9 mouse cellular contexts compared by ENCODE assay signal in the genomic region with DNA sequence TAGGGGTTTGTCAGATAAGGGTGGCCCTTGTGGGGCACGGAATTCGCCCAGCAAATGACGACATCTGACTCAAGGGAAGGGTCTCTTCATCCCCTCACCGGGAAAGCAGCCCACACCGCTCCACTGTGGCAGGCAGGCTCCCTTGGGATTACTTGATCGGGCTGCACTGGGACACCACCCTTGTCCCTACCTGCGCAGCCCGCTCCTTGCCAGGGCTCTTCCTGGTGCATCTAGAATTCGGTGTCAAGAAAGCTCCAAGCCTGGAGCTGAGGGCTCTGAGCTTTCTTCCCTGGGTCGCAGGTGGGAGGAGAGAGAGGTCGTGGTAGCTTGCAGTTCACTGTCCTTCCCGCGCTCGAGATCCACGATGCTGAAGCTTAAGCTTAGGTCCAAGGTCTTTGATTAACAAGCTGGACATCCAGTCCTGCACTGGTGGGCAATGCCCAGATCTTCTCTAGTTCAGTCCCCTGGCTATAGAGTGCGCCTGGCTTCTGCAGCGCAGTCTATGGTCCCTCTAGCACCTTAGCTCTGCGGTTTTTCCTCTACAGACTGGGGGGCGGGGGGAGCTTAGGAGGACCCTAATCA.
DNase-seq lines count a peak whose midpoint lies in the region; ATAC-seq and TF ChIP-seq lines count a peak whose summit lies in the region.
"Had no signal": no experiment of that assay in that cellular context is flagged by ENCODE, and none has a peak within 500 bp of the region (broad histone marks: within the 10 kb centered on the region; RNA-seq: fewer than 3 reads in every experiment).

No protein-coding gene starts in this region.

- no peak for ATAC-seq in kidney, postnatal 0 days (replicated peaks; ENCODE audit: low FRiP score, low read depth)
- ATAC-seq in forebrain, embryonic 11.5 days (replicated peaks; ENCODE audit: low FRiP score): 0 out of 2 replicates have a peak, but pooled peaks have one; percentile 18
- ATAC-seq in intestine, postnatal 0 days: no peak
- peak; percentile 19; the same call in 1 of the 2 replicates for ATAC-seq in neural tube, embryonic 14.5 days (ENCODE audit: low read depth)

- WGBS in kidney, postnatal 0 days: 6% methylated on average over 19 of the region's 19 CpGs
- under 1% methylated on average over 19 of the region's 19 CpGs for WGBS in forebrain, embryonic 11.5 days
- WGBS in intestine, postnatal 0 days: 16% methylated on average over 19 of the region's 19 CpGs
- WGBS in neural tube, embryonic 14.5 days: 3% methylated on average over 19 of the region's 19 CpGs

- no peak for DNase-seq in kidney, postnatal 0 days (ENCODE audit: low spot score)
- DNase-seq in kidney, postnatal 25 days: no peak
- peak; percentile 56 for DNase-seq in forebrain, embryonic 11.5 days (ENCODE audit: low spot score)
- no peak for DNase-seq in urinary bladder, postnatal 10 days (ENCODE audit: low spot score)
- DNase-seq in cerebellum, adult 18-20 months: no peak
- no peak for DNase-seq in spleen, postnatal 10 days (ENCODE audit: low spot score in 2 of 2)

- 0 out of 2 replicates have a peak overlapping the region, but pooled peaks have one; percentile 8 for H3K4me3 ChIP-seq in kidney, postnatal 0 days (replicated peaks; ENCODE audit: low read depth, low read length)
- H3K4me3 ChIP-seq in forebrain, embryonic 11.5 days (ENCODE audit: low read depth, low read length): peak overlapping the region; percentile 42; the same call in 1 of the 2 replicates
- peak overlapping the region; percentile 40; the same call in 1 of the 2 replicates for H3K4me3 ChIP-seq in intestine, postnatal 0 days (ENCODE audit: low read depth, low read length)
- peak overlapping the region; percentile 38; the same call in 1 of the 2 replicates for H3K4me3 ChIP-seq in neural tube, embryonic 14.5 days (ENCODE audit: low read depth, low read length)

- H3K9me3 ChIP-seq in kidney, postnatal 0 days (replicated peaks; ENCODE audit: low read length): no peaks in the 10 kb centered on the region
- H3K9me3 ChIP-seq in forebrain, embryonic 11.5 days (ENCODE audit: control insufficient read depth, low read length): no peaks in the 10 kb centered on the region
- no peaks in the 10 kb centered on the region for H3K9me3 ChIP-seq in intestine, postnatal 0 days (ENCODE audit: control insufficient read depth)
- H3K9me3 ChIP-seq in neural tube, embryonic 14.5 days (ENCODE audit: control insufficient read depth, low read length): no peaks in the 10 kb centered on the region
- H3K9me3 ChIP-seq: G1E had no signal

- peaks cover 8% of the 10 kb centered on the region for H3K4me1 ChIP-seq in kidney, postnatal 0 days (replicated peaks; ENCODE audit: insufficient read depth, low read length)
- H3K4me1 ChIP-seq in forebrain, embryonic 11.5 days (replicated peaks; ENCODE audit: control insufficient read depth, insufficient read depth, low read length): peaks cover 23% of the 10 kb centered on the region
- no peaks in the 10 kb centered on the region for H3K4me1 ChIP-seq in intestine, postnatal 0 days (replicated peaks; ENCODE audit: control insufficient read depth, insufficient read depth, low read length)
- H3K4me1 ChIP-seq in neural tube, embryonic 14.5 days (ENCODE audit: control insufficient read depth, insufficient read depth, low read length): peaks cover 19% of the 10 kb centered on the region

- H3K27ac ChIP-seq in kidney, postnatal 0 days: no peak overlapping the region
- no peak overlapping the region for H3K27ac ChIP-seq in forebrain, embryonic 11.5 days (ENCODE audit: low read depth, low read length)
- H3K27ac ChIP-seq in intestine, postnatal 0 days (ENCODE audit: low read depth, low read length): no peak overlapping the region
- peak overlapping the region; percentile 88; the same call in 1 of the 2 replicates for H3K27ac ChIP-seq in neural tube, embryonic 14.5 days (ENCODE audit: low read depth, low read length)

- no peak for TF ChIP-seq CTCF in kidney, postnatal 0 days (IDR thresholded peaks at IDR 0.05; ENCODE audit: low read depth)
- TF ChIP-seq CTCF in intestine, postnatal 0 days (IDR thresholded peaks at IDR 0.05; ENCODE audit: low read depth): no peak

- H3K4me2 ChIP-seq in kidney, postnatal 0 days (ENCODE audit: low read length): peak overlapping the region; percentile 67
- H3K4me2 ChIP-seq in forebrain, embryonic 11.5 days (ENCODE audit: low read depth, low read length, severe bottlenecking): peak overlapping the region; percentile 71
- H3K4me2 ChIP-seq in intestine, postnatal 0 days (replicated peaks; ENCODE audit: low read depth): peak overlapping the region; percentile 70; the same call in 1 of the 2 replicates
- peak overlapping the region; percentile 62; the same call in 1 of the 2 replicates for H3K4me2 ChIP-seq in neural tube, embryonic 14.5 days (ENCODE audit: low read depth, low read length)

- H3K27me3 ChIP-seq in kidney, postnatal 0 days (ENCODE audit: insufficient read depth, low read length): peaks cover 39% of the 10 kb centered on the region
- H3K27me3 ChIP-seq in forebrain, embryonic 11.5 days (ENCODE audit: control insufficient read depth, insufficient read depth, low read length): peaks cover 26% of the 10 kb centered on the region
- peaks cover 39% of the 10 kb centered on the region for H3K27me3 ChIP-seq in intestine, postnatal 0 days (replicated peaks; ENCODE audit: control insufficient read depth, insufficient read depth, low read length)
- H3K27me3 ChIP-seq in neural tube, embryonic 14.5 days (ENCODE audit: control insufficient read depth, insufficient read depth, low read length): no peaks in the 10 kb centered on the region

- no peak overlapping the region for H3K9ac ChIP-seq in kidney, postnatal 0 days (ENCODE audit: low read depth, low read length)
- H3K9ac ChIP-seq in forebrain, embryonic 11.5 days (ENCODE audit: low read length): 0 out of 2 replicates have a peak overlapping the region, but pooled peaks have one; percentile 30
- H3K9ac ChIP-seq in intestine, postnatal 0 days (ENCODE audit: low read depth, low read length): no peak overlapping the region
- H3K9ac ChIP-seq in neural tube, embryonic 14.5 days (replicated peaks; ENCODE audit: low read depth, low read length): peak overlapping the region; percentile 63; the same call in 1 of the 2 replicates

- no peaks in the 10 kb centered on the region for H3K36me3 ChIP-seq in kidney, postnatal 0 days (ENCODE audit: insufficient read depth, low read length)
- no peaks in the 10 kb centered on the region for H3K36me3 ChIP-seq in forebrain, embryonic 11.5 days (ENCODE audit: control insufficient read depth, insufficient read depth, low read length)
- H3K36me3 ChIP-seq in intestine, postnatal 0 days (ENCODE audit: control insufficient read depth, insufficient read depth): no peaks in the 10 kb centered on the region
- H3K36me3 ChIP-seq in neural tube, embryonic 14.5 days (ENCODE audit: control insufficient read depth, insufficient read depth, low read length): no peaks in the 10 kb centered on the region
- H3K36me3 ChIP-seq: G1E had no signal

Comparison
In these comparisons a context has a peak if more than half of its experiments do, and no peak if none do; other contexts are left out.
1. ATAC-seq: peak in forebrain, embryonic 11.5 days (single experiment) and neural tube, embryonic 14.5 days (single experiment); none in kidney, postnatal 0 days (single experiment) and intestine, postnatal 0 days (single experiment).
2. H3K9ac ChIP-seq: peak in forebrain, embryonic 11.5 days (single experiment) and neural tube, embryonic 14.5 days (single experiment); none in kidney, postnatal 0 days (single experiment) and intestine, postnatal 0 days (single experiment).
3. Peak in every context shown above with its lines, with median percentiles within 50 percentile points of each other: H3K4me2 ChIP-seq and H3K4me3 ChIP-seq.